Mouse (Mus musculus): ENCODE data around the gene Sf3b3. TPM values are rescaled to one million over a fixed set of nuclear protein-coding genes. Genes with fewer than 3 reads are reported as not detected.
"Not testable (repeated sequence)": the region's sequence is repeated elsewhere in the genome, so short reads cannot be mapped to it uniquely, and the experiment has no call there.

Sf3b3 gene
- total RNA-seq, 2 experiments from 2014 or later = 24.2 to 29.3 TPM

- intact Hi-C loops (cut with DNase I; ENCODE audit: low total_unique reads); DNase-seq: not testable (repeated sequence)
Observed at GRCm38 (mm10) chr8:110856073-110856472, 9.5 kb upstream of the Sf3b3 start.

- intact Hi-C loops (cut with DNase I; ENCODE audit: low total_unique reads) = no loop called here
- no peak for DNase-seq
Observed at GRCm38 (mm10) chr8:110851186-110851585, 4.6 kb upstream of the Sf3b3 start.

GRCm38 (mm10) chr8:110847645-110848495 lies 1.3 kb upstream of the Sf3b3 start:
- DNase-seq = no peak

GRCm38 (mm10) chr8:110847171-110847549 lies 573 bp upstream of the Sf3b3 start:
- no peak for DNase-seq
- intact Hi-C loops (cut with DNase I; ENCODE audit: low total_unique reads) = no loop called here

More at GRCm38 (mm10) chr8:110847645-110848495, 1.3 kb upstream of the Sf3b3 start:
- intact Hi-C loops (cut with DNase I; ENCODE audit: low total_unique reads) = no loop called here

- DNase-seq = peak; percentile 6
- intact Hi-C loops (cut with DNase I; ENCODE audit: low total_unique reads) = no loop called here
Observed at GRCm38 (mm10) chr8:110845821-110846404, 674 bp downstream of the Sf3b3 start.

- intact Hi-C loops (cut with DNase I; ENCODE audit: low total_unique reads) = loop anchor here (5.0 kb wide), 1 partner anchor 93 kb away; no protein-coding TSS in a partner anchor
- DNase-seq = no peak
Observed at GRCm38 (mm10) chr8:110844941-110845340, 1.6 kb downstream of the Sf3b3 start.

- DNase-seq = no peak
- intact Hi-C loops (cut with DNase I; ENCODE audit: low total_unique reads) = loop anchor here (5.0 kb wide), 1 partner anchor 91 kb away; no protein-coding TSS in a partner anchor
Observed at GRCm38 (mm10) chr8:110843207-110843606, 3.4 kb downstream of the Sf3b3 start.

- intact Hi-C loops (cut with DNase I; ENCODE audit: low total_unique reads) = loop anchor here (5.0 kb wide), 1 partner anchor 90 kb away; no protein-coding TSS in a partner anchor
- no peak for DNase-seq
Observed at GRCm38 (mm10) chr8:110842012-110842574, 4.5 kb downstream of the Sf3b3 start.

- no peak for DNase-seq
- intact Hi-C loops (cut with DNase I; ENCODE audit: low total_unique reads) = no loop called here
Observed at GRCm38 (mm10) chr8:110831956-110832355, 14.6 kb downstream of the Sf3b3 start.

- DNase-seq = no peak
- intact Hi-C loops (cut with DNase I; ENCODE audit: low total_unique reads) = loop anchor here (10.0 kb wide), 1 partner anchor 184 kb away; no protein-coding TSS in a partner anchor
Observed at GRCm38 (mm10) chr8:110828511-110828910, 18.1 kb downstream of the Sf3b3 start.

- DNase-seq = no peak
- intact Hi-C loops (cut with DNase I; ENCODE audit: low total_unique reads) = loop anchor here (10.0 kb wide), 1 partner anchor 180 kb away; no protein-coding TSS in a partner anchor
Observed at GRCm38 (mm10) chr8:110824861-110825260, 21.7 kb downstream of the Sf3b3 start.

- no peak for DNase-seq
- intact Hi-C loops (cut with DNase I; ENCODE audit: low total_unique reads) = loop anchor here (10.0 kb wide), 1 partner anchor 177 kb away; no protein-coding TSS in a partner anchor
Observed at GRCm38 (mm10) chr8:110821960-110822359, 24.6 kb downstream of the Sf3b3 start.

GRCm38 (mm10) chr8:110820257-110820656 lies 26.3 kb downstream of the Sf3b3 start:
- intact Hi-C loops (cut with DNase I; ENCODE audit: low total_unique reads) = loop anchor here (10.0 kb wide), 1 partner anchor 175 kb away; no protein-coding TSS in a partner anchor

GRCm38 (mm10) chr8:110818593-110818992 lies 28.0 kb downstream of the Sf3b3 start:
- intact Hi-C loops (cut with DNase I; ENCODE audit: low total_unique reads) = no loop called here
- no peak for DNase-seq

More at GRCm38 (mm10) chr8:110820257-110820656, 26.3 kb downstream of the Sf3b3 start:
- no peak for DNase-seq

- intact Hi-C loops (cut with DNase I; ENCODE audit: low total_unique reads) = no loop called here
Observed at GRCm38 (mm10) chr8:110816990-110817389, 29.6 kb downstream of the Sf3b3 start.

GRCm38 (mm10) chr8:110815308-110815707 lies 31.3 kb downstream of the Sf3b3 start:
- no peak for DNase-seq
- intact Hi-C loops (cut with DNase I; ENCODE audit: low total_unique reads) = loop anchor here (2.0 kb wide), 1 partner anchor 21 kb away; no protein-coding TSS in a partner anchor

More at GRCm38 (mm10) chr8:110816990-110817389, 29.6 kb downstream of the Sf3b3 start:
- no peak for DNase-seq

- no peak for DNase-seq
- intact Hi-C loops (cut with DNase I; ENCODE audit: low total_unique reads) = loop anchor here (5.0 kb wide), 1 partner anchor 56 kb away; no protein-coding TSS in a partner anchor
Observed at GRCm38 (mm10) chr8:110813081-110813812, 33.3 kb downstream of the Sf3b3 start.

- DNase-seq = no peak
- intact Hi-C loops (cut with DNase I; ENCODE audit: low total_unique reads) = loop anchor here (5.0 kb wide), 1 partner anchor 55 kb away; no protein-coding TSS in a partner anchor
Observed at GRCm38 (mm10) chr8:110812349-110813080, 34.1 kb downstream of the Sf3b3 start.
